Mouse (Mus musculus): ENCODE measurements around the gene Acr.

DNA sequence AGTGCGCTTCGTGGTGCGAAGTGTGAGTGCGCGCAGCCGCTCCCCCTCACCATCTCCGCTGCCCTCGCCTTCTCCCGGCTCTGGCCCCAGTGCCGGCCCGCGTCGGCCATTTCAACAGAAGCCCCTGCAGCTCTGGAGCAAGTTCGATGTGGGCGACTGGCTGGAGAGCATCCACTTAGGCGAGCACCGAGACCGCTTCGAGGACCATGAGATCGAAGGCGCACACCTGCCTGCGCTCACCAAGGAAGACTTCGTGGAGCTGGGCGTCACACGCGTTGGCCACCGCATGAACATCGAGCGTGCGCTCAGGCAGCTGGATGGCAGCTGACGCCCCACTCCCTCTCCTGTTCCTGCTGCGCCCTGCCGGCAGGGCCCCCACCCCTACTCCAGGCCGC is 10.1 kb upstream of the Acr start:
- TF ChIP-seq CTCF (conservative IDR thresholded peaks at IDR 0.05; ENCODE audit: low read length) (no peak), NANOG (IDR thresholded peaks at IDR 0.05; ENCODE audit: borderline replicate concordance, low read length) (no peak)
